Mouse (Mus musculus) CH12F3 (cell line): ENCODE measurements around the gene Slc34a2.

Experiments
- in situ Hi-C: fragments of 300-500 bp; cut with MboI; formaldehyde crosslinking; loops from 2 replicates; pipeline ENCODE4 v1.14.3; 2020; ENCODE audit warnings: low sequenced_read_pairs

Slc34a2 gene

GRCm38 (mm10) chr5:53108668-53109067 lies 70.8 kb downstream of the Slc34a2 start:
- in situ Hi-C loops = no loop called here

GRCm38 (mm10) chr5:53110225-53110624 lies 72.3 kb downstream of the Slc34a2 start:
- in situ Hi-C loops = no loop called here

- in situ Hi-C loops = no loop called here
These were observed 73.2 kb downstream of the Slc34a2 start for GRCm38 (mm10) chr5:53111036-53111435.

- in situ Hi-C loops = no loop called here
These were observed 75.1 kb downstream of the Slc34a2 start for GRCm38 (mm10) chr5:53112942-53113341.

GRCm38 (mm10) chr5:53114616-53115267 lies 76.9 kb downstream of the Slc34a2 start:
- in situ Hi-C loops = no loop called here

GRCm38 (mm10) chr5:53118212-53118611 lies 80.3 kb downstream of the Slc34a2 start:
- in situ Hi-C loops = no loop called here

- in situ Hi-C loops = loop anchor here (10.0 kb wide), 1 partner anchor 235 kb away; no protein-coding TSS in a partner anchor
These were observed 81.8 kb downstream of the Slc34a2 start for GRCm38 (mm10) chr5:53119689-53120088.
